Comparison of ENCODE assay signal across 8 mouse cellular contexts in the genomic region with DNA sequence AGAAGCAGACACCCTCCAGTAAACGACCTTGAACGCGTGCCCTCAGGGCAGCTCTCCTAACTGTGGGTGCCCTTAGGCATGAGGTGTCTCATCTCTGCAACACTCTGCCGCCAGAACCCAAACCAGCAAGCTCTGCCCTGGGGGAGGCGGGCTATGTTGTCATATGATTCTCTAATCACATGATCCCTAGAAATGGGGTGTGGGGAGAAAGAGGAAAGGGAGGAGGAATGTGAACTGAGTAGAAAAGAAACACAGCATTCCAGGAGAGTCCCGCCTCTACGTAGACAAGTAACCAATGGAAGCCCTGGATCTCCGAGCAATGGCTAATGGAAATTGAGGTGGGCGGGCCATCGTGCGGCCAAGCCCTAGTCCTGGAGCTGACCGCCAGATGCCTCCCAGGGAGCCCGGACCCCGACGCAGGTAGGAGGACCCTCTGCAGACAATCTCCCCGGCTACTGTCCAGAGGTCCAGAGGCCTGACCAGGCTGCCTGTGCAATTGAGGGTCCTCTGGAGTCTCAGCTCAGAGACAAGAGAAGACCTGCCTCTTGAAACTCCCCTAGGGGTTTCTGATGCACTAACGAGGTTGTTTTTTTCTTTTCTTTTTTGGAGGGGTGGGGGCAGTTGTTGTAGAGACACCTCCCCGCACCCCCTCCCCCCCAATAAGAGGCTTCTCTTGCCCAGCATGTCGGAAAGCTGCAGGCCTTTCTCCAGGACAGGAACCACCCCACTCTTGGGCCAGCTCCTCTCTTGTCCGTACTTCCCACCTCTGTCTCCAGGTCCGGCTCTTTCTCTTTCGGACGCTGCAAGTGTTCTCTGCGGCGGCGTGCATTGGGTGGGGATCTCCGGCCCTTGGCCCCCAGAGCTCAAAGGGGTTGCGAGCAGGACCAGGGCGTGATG. TPM values are rescaled to one million over a fixed set of nuclear protein-coding genes. Genes with fewer than 3 reads are reported as not detected.
A peak's percentile ranks its signal among the peaks of the same experiment; 100 is the strongest.
DNase-seq lines count a peak whose midpoint lies in the region; ATAC-seq lines count a peak whose summit lies in the region.

A gene (plus strand): TSS at position 195 of the 897 bp plus-strand sequence.

- 0% methylated on average over 29 of the region's 29 CpGs for WGBS in intestine, embryonic 15.5 days

- peak within 1 kb of the TSS; percentile 87 for H3K4me2 ChIP-seq in intestine, embryonic 15.5 days (replicated peaks)

- peaks cover 8% of the 10 kb centered on the region; the same call in 1 of the 2 replicates for H3K36me3 ChIP-seq in intestine, embryonic 15.5 days

- H3K4me3 ChIP-seq in intestine, embryonic 15.5 days (replicated peaks), result peak within 1 kb of the TSS; percentile 74

- no peaks in the 10 kb centered on the region for H3K27me3 ChIP-seq in intestine, embryonic 15.5 days (replicated peaks)

- DNase-seq in adrenal gland, postnatal 10 days, result peak; percentile 91
- peak; percentile 87 for DNase-seq in embryo, embryonic 9.5 days (ENCODE audit: extremely low spot score)
- peak; percentile 76 to 81 for DNase-seq in gastrocnemius, postnatal 36 days
- DNase-seq in left cerebral cortex, postnatal 14 days (ENCODE audit: low spot score in 2 of 2), result peak; percentile 92 to 98
- peak; percentile 79 for DNase-seq in right cerebral cortex, postnatal 14 days
- peak; percentile 94 for DNase-seq in yolk sac, embryonic 10.5 days (ENCODE audit: low spot score)

- peak within 1 kb of the TSS; percentile 64 for H3K9ac ChIP-seq in intestine, embryonic 15.5 days

- no peaks in the 10 kb centered on the region for H3K9me3 ChIP-seq in intestine, embryonic 15.5 days

- intact Hi-C loops in gastrocnemius, postnatal 36 days (cut with DNase I), result loop anchor here (1.0 kb wide), 1 partner anchor 122 kb away; no protein-coding TSS in a partner anchor
- intact Hi-C loops in left cerebral cortex, postnatal 14 days (cut with DNase I), result loop anchor here (2.0 to 5.0 kb wide), 3 partner anchors 22 to 122 kb away; no protein-coding TSS in a partner anchor

- H3K4me1 ChIP-seq in intestine, embryonic 15.5 days (replicated peaks), result peaks cover 11% of the 10 kb centered on the region

- ATAC-seq in intestine, embryonic 15.5 days, result peak; percentile 94
- ATAC-seq in megakaryocyte-erythroid progenitor cell, adult 5-6 weeks (replicated peaks; ENCODE audit: low FRiP score, low TSS enrichment, poor library complexity, severe bottlenecking), result peak; percentile 77

- peak within 1 kb of the TSS; percentile 88 for H3K27ac ChIP-seq in intestine, embryonic 15.5 days

RNA-seq across cellular contexts. Expression of the gene that starts here (rescaled TPM):
- total RNA-seq in adrenal gland, postnatal 10 days (2021), result 100 to 1,000 TPM; 161 to 189 TPM
- 10 to 100 TPM; 23.5 to 24.8 TPM for total RNA-seq in gastrocnemius, postnatal 36 days (2021)
- 156 and 171 TPM in 2 replicates for polyA plus RNA-seq in intestine, embryonic 15.5 days (2015; fragmentation: Nextera tagmentation; extraction: Ambion mirVana)
- total RNA-seq in left cerebral cortex, postnatal 14 days (2021), result 10 to 100 TPM; 74.3 to 78.5 TPM
- 16.1 and 17.8 TPM in 2 replicates for total RNA-seq in megakaryocyte-erythroid progenitor cell, adult 5-6 weeks (2014; fragmentation: Nextera tagmentation)
- 5.4 and 14.2 TPM in 2 replicates for total RNA-seq in megakaryocyte-erythroid progenitor cell, adult 5-6 weeks (2017)

Comparison
In these comparisons a context has a peak if more than half of its experiments do, and no peak if none do; other contexts are left out.
1. Peak in every context shown above with its lines: DNase-seq, ATAC-seq, H3K4me3 ChIP-seq and H3K27ac ChIP-seq.